Mouse (Mus musculus): ENCODE results near the gene Mkln1.

Gene Mkln1

DNA sequence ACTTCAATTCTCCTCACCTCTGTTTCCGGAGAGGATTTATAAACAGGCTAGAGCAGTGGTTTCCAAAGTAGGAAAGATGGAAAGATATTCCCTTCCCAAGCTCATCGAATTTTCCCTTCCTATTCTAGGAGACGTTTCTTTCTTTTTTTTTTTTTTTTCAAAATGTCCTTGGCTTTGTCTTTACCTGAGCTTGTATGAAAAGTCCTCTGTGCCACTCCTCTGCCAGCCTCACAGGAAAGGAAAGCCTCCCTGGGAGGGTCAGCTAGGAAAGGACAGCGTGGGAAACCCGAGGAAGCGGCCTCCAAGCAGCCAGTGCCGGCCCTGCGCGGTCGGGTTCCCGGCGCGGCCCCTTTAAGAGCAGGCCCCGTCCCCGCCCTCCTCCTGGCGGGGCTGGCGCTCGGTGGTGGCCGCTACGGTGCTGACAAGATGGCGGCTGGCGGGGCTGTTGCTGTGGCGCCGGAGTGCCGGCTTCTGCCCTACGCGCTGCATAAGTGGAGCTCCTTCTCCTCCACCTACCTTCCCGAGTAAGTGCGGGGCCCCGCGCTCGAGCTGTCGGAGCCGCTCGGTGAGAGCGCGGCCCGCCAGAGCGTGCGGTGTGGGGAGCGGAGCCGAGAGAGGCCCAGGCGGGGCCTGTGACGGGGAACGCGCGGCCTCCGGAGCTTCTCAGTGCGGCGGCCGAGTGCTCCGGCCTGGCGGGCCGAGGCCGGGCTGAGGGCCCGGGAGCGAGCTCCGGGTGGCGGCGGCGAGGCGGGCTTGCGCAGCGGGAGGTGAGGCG is at the start of gene Mkln1:
TSS of gene Mkln1 (plus strand) at position 305 of the 775 bp plus-strand sequence.
- DNase-seq = peak; percentile 95

DNA sequence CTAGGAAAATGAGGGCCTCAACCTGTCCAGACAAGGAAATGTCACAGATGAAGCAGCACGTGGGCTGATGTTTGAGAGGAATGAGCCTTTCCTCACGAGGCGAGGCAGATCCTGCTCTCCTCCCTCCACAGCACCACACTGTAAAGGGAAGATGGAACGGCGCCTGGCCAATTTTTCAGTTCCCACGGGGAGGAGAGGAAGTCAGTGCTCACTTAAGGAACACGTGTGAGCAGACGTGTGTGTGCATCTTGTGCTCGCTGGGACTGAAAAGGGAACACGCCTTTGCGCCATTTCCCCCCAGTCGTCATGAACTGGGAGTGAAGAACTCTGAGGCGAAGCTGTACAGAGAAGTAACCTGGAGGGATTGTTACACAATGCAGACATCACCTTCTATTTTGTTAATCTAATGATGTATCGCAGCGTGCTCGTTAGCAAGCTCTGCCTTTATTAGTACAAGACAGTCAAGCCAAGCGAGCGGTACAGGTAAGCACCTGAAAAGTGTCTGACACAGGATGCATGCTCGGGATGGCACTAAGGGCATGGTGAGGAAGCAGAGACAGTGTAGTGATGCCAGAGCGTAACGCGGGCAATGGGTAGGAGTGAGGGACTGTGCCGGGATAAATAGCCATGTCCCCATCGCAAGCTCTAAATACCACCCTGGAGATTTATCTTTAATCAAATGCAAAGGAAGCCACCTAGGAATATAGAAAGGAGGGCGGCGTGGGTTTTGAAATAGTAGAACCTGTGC is 41.9 kb upstream of the Mkln1 start:
- no peak for DNase-seq

GRCm38 (mm10) chr6:31357286-31357685 is 41.2 kb upstream of the Mkln1 start:
- DNase-seq = no peak

GRCm38 (mm10) chr6:31362617-31363016 is 35.9 kb upstream of the Mkln1 start:
- DNase-seq = no peak

- DNase-seq = no peak
Measured at GRCm38 (mm10) chr6:31364399-31364798, 34.1 kb upstream of the Mkln1 start.

- no peak for DNase-seq
Measured at GRCm38 (mm10) chr6:31367947-31368346, 30.6 kb upstream of the Mkln1 start.

GRCm38 (mm10) chr6:31368559-31368958 is 30.0 kb upstream of the Mkln1 start:
- no peak for DNase-seq

- peak; percentile 34 for DNase-seq
Measured at GRCm38 (mm10) chr6:31369875-31370274, 28.7 kb upstream of the Mkln1 start.

- DNase-seq = peak; percentile 62
Measured at GRCm38 (mm10) chr6:31370550-31371061, 27.9 kb upstream of the Mkln1 start.

DNA sequence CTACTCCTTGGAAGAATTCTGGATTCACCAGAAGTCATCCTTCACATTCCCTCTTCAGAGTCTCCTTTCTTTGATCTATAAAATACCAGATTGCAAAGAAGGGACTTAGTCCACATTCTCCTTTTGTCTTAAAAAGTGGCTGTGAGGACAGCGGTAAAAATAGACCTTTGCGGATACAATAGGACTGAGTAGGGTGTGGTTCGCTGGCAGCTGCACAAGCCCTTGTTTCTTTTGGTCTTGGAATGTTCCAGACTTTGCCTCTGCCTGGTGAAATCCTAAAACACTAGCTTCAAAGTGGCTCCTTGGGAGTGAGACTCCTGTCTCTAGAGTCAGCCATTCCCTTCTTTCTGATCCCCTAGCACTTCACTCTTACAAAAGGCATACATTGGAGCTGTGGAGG is 27.4 kb upstream of the Mkln1 start:
- DNase-seq = peak; percentile 51

DNA sequence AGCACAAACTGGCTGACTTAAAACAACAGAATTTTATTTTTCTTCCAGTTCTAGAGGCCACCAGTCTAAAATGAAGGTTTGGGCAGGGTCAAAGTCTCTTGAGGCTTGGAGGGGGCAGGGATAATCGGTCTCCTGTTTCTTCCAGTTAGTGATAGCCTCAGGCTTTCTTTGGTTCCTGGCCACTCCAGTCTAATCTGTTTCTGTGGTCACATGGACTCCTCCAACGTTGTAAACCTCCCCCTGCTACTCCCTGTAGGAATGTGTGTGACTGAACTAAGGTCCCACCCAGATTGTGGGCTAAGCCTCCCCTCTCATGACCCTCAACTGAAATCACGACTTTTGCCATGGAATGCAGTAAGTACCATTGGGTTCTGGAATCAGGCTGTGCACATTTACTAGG is 25.9 kb upstream of the Mkln1 start:
- DNase-seq = peak; percentile 39

DNA sequence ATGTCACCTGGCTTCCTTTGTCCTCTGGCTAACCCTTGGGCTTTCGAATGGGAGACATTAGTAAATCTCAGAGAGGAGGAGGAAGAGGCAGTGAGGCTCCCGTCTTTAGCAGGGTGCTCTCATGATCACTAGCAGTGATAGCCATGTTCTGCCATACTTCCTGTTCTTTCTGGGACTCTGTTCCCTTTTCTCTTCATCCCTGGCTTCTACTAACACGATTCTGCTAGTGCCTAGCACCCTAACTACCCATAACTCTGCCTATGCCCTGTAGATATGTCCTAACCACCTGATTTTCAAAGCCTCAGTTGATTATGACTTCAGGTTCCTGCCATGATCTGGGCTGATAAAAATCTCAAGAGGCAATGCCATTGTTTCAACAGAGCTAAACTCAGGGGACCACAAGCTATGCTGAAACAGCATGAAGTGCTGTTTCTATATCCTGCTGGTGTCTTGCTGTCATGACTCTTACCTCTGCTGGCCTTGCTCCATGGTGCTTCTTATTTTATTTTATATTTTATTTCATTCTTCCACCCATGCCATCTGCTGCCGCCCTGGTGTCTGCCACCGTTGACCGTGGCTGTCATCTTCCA is 25.4 kb upstream of the Mkln1 start:
- no peak for DNase-seq

GRCm38 (mm10) chr6:31382989-31383388 is 15.5 kb upstream of the Mkln1 start:
- DNase-seq = no peak

DNA sequence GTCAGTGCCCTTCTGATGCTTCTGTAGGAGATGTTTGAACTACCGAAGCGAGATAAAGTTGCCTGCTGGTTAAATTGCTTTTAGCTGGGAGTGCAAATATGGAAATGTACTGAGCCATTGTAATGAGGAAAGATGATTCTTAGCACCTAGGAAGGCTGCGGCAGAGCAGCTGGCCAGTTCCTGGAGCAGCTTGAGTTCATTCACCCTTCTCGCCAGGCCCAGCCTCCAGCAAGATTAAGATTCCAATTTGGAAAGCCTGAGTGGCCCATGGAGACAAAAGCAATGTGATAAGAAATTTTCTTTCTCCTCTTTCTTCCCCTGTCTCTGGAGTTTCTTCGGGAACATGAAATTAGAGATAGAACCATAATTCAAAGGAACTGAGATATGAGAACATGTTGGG is 13.7 kb upstream of the Mkln1 start:
- no peak for DNase-seq

DNA sequence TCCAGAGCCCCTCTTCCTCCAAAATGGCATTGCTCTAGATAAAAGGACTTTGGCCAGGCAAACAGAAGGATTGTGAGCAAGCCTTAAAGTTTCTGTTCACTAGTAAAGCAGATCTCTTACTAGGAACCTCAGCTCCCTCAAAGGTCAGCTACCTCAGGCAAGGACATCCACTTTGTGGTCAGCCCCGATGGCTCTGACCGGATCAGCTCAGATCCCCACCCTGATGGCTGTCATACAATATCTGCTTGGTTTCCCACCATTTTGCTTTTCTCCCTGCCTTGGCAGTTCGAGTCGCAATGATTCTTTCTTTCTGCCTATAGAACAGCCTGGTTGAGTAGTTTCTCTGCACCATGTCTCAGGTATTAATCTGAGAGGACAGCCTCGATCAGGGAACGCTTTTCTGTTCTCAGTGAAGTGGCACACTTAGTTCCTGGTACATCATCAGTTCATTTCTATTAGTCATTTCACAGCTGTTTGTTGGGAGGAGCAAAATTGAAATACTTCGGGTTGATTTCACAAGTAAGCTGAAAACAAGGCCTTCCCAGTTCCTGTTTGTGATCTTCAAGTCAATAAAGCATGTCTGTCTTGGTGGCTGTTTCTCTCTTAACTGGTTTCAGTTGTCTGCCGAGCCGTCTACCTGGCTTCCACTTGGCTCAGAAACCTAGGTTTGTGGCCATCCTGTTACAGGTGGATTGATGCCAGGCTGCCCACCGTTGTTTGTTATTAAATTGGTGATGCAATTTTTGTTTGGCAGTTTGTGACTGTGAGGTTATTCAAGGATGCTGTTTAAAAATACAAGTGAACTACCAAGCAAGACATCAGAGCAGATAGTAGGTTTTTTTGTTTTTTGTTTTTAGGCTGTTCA is 13.0 kb upstream of the Mkln1 start:
- DNase-seq = no peak

- DNase-seq = no peak
Measured at GRCm38 (mm10) chr6:31389716-31390115, 8.8 kb upstream of the Mkln1 start.

- DNase-seq = peak; percentile 44
Measured at GRCm38 (mm10) chr6:31390243-31390981, 8.1 kb upstream of the Mkln1 start.

GRCm38 (mm10) chr6:31392871-31393270 is 5.7 kb upstream of the Mkln1 start:
- DNase-seq = peak; percentile 39

GRCm38 (mm10) chr6:31396118-31396517 is 2.4 kb upstream of the Mkln1 start:
- DNase-seq = no peak

GRCm38 (mm10) chr6:31397308-31397707 is 1.2 kb upstream of the Mkln1 start:
- DNase-seq = no peak

GRCm38 (mm10) chr6:31397775-31398430 is 632 bp upstream of the Mkln1 start:
- no peak for DNase-seq
